Mouse (Mus musculus) CH12.LX (cell line): ENCODE measurements at regions not wholly inside any gene's neighbourhood (a gene's known extent, or its start where the extent isn't known, plus 50 kb on each side); places are given as distances from the start of the nearest gene placed in this dataset.

Source experiments
- DNase-seq: peaks from one replicate; pipeline ENCODE4 v3.0.0-alpha.2; 2013; ENCODE audit errors: extremely low read depth
- H3K27ac ChIP-seq: 2 replicates; pipeline ENCODE4 v1.5.1; 2012; ENCODE audit warnings: low read depth, mild to moderate bottlenecking, control low read depth, moderate library complexity; ENCODE audit not compliant: insufficient read depth
- H3K27me3 ChIP-seq: replicated peaks from 2 replicates; pipeline ENCODE3; 2012; ENCODE audit warnings: inconsistent platforms
- H3K36me3 ChIP-seq, 2 experiments: replicated peaks in 1 of 2; 2 replicates each; pipeline versions ENCODE3 to v1.6.1; 2012; ENCODE audit warnings: inconsistent platforms in 1 of 2, low read length in 1 of 2, mild to moderate bottlenecking in 1 of 2, mixed read lengths in 1 of 2, moderate library complexity in 1 of 2; ENCODE audit not compliant: control insufficient read depth in 1 of 2, insufficient read depth in 1 of 2
- H3K4me1 ChIP-seq, 2 experiments: 2 replicates each; pipeline ENCODE4 v1.6.1; 2012; ENCODE audit warnings: inconsistent platforms in 1 of 2, moderate library complexity in 1 of 2; ENCODE audit not compliant: insufficient read depth in 2 of 2, control insufficient read depth in 1 of 2
- H3K4me2 ChIP-seq: 2 replicates; pipeline ENCODE4 v1.6.1; 2012; ENCODE audit warnings: low read depth, mild to moderate bottlenecking, control low read depth; ENCODE audit not compliant: poor library complexity, insufficient read depth, severe bottlenecking
- H3K4me3 ChIP-seq, 3 experiments: fragments of 150-350 bp in 1 of 3; sonication (generic) in 1 of 3; replicated peaks in 1 of 3; 2 replicates each; pipeline versions ENCODE3 to v1.5.1; 2011 to 2012; ENCODE audit warnings: low read depth in 2 of 3, low read length in 2 of 3, mild to moderate bottlenecking in 2 of 3, moderate library complexity in 2 of 3, control low read depth in 1 of 3, improper control_type of control experiment in 1 of 3, inconsistent platforms in 1 of 3, mixed read lengths in 1 of 3; ENCODE audit not compliant: poor library complexity in 1 of 3
- H3K79me2 ChIP-seq: replicated peaks from 2 replicates; pipeline ENCODE4 v1.6.1; 2012; ENCODE audit warnings: mild to moderate bottlenecking, moderate library complexity; ENCODE audit not compliant: control insufficient read depth, poor library complexity, insufficient read depth, severe bottlenecking; ENCODE audit errors: extremely low read depth
- H3K9ac ChIP-seq: 2 replicates; pipeline ENCODE4 v1.6.1; 2012; ENCODE audit warnings: low read depth, mild to moderate bottlenecking, control low read depth, moderate library complexity; ENCODE audit not compliant: insufficient read depth
- H3K9me3 ChIP-seq: replicated peaks from 2 replicates; pipeline ENCODE3; 2012; ENCODE audit warnings: low read length, inconsistent platforms, mixed read lengths
- CHD2 ChIP-seq: IDR thresholded peaks from 2 replicates; pipeline ENCODE4 v1.6.1; 2011; ENCODE audit warnings: low read length, improper control_type of control experiment
- CTCF ChIP-seq, 2 experiments: IDR thresholded peaks in 1 of 2; conservative IDR thresholded peaks in 1 of 2; 2 replicates each; pipeline ENCODE4 v1.5.1; 2011 to 2012; ENCODE audit warnings: low read depth in 2 of 2, low read length in 2 of 2, improper control_type of control experiment in 1 of 2, inconsistent platforms in 1 of 2, mild to moderate bottlenecking in 1 of 2, moderate library complexity in 1 of 2
- E2F4 ChIP-seq: IDR thresholded peaks from 2 replicates; pipeline ENCODE4 v1.6.1; 2011; ENCODE audit warnings: low read depth, low read length, improper control_type of control experiment; ENCODE audit not compliant: insufficient replicate concordance
- ETS1 ChIP-seq: conservative IDR thresholded peaks from 2 replicates; pipeline ENCODE4 v1.6.1; 2012; ENCODE audit warnings: low read depth, mild to moderate bottlenecking, inconsistent platforms, low read length, improper control_type of control experiment, moderate library complexity
- GABPA ChIP-seq: IDR thresholded peaks from 2 replicates; pipeline ENCODE4 v1.6.1; 2012; ENCODE audit warnings: low read depth, low read length, improper control_type of control experiment, inconsistent platforms; ENCODE audit not compliant: insufficient replicate concordance
- IRF4 ChIP-seq: IDR thresholded peaks from 2 replicates; pipeline ENCODE4 v1.6.1; 2014; ENCODE audit warnings: low read depth, mild to moderate bottlenecking, inconsistent platforms, low read length, improper control_type of control experiment
- JUND ChIP-seq: conservative IDR thresholded peaks from 2 replicates; pipeline ENCODE4 v1.6.1; 2011; ENCODE audit warnings: low read depth, low read length, improper control_type of control experiment
- KAT2A ChIP-seq: IDR thresholded peaks from 2 replicates; pipeline ENCODE4 v1.6.1; 2012; ENCODE audit warnings: low read length, improper control_type of control experiment, inconsistent platforms; ENCODE audit not compliant: insufficient replicate concordance
- MAFK ChIP-seq: IDR thresholded peaks from 2 replicates; pipeline ENCODE4 v1.6.1; 2011; ENCODE audit warnings: low read length, improper control_type of control experiment; ENCODE audit not compliant: insufficient replicate concordance
- MAX ChIP-seq: IDR thresholded peaks from 2 replicates; pipeline ENCODE4 v1.6.1; 2011; ENCODE audit warnings: low read length, improper control_type of control experiment
- MAZ ChIP-seq: IDR thresholded peaks from 2 replicates; pipeline ENCODE4 v1.6.1; 2012; ENCODE audit warnings: low read depth, mild to moderate bottlenecking, inconsistent platforms, low read length, improper control_type of control experiment, moderate library complexity
- MEF2A ChIP-seq: IDR thresholded peaks from 2 replicates; pipeline ENCODE4 v1.6.1; 2014; ENCODE audit warnings: low read depth, mild to moderate bottlenecking, inconsistent platforms, low read length, improper control_type of control experiment, borderline replicate concordance
- MYC ChIP-seq: IDR thresholded peaks from 2 replicates; pipeline ENCODE4 v1.6.1; 2011; ENCODE audit warnings: low read depth, mild to moderate bottlenecking, improper control_type of control experiment, low read length
- NELFE ChIP-seq: IDR thresholded peaks from 2 replicates; pipeline ENCODE4 v1.6.1; 2011; ENCODE audit warnings: low read depth, low read length, improper control_type of control experiment
- POLR2AphosphoS2 ChIP-seq: IDR thresholded peaks from 2 replicates; pipeline ENCODE4 v1.6.1; 2011; ENCODE audit warnings: low read depth, low read length, improper control_type of control experiment
- RAD21 ChIP-seq: IDR thresholded peaks from 2 replicates; pipeline ENCODE4 v1.6.1; 2011; ENCODE audit warnings: low read depth, mild to moderate bottlenecking, low read length, improper control_type of control experiment, moderate library complexity
- SIN3A ChIP-seq: IDR thresholded peaks from 2 replicates; pipeline ENCODE4 v1.6.1; 2012; ENCODE audit warnings: low read length, improper control_type of control experiment, inconsistent platforms
- TBP ChIP-seq: conservative IDR thresholded peaks from 2 replicates; pipeline ENCODE4 v1.6.1; 2011; ENCODE audit warnings: low read depth, low read length, improper control_type of control experiment
- TCF12 ChIP-seq: IDR thresholded peaks from 2 replicates; pipeline ENCODE4 v1.6.1; 2014; ENCODE audit warnings: low read depth, mild to moderate bottlenecking, inconsistent platforms, low read length, improper control_type of control experiment
- UBTF ChIP-seq: IDR thresholded peaks from 2 replicates; pipeline ENCODE4 v1.6.1; 2012; ENCODE audit warnings: low read depth, mild to moderate bottlenecking, inconsistent platforms, low read length, improper control_type of control experiment, moderate library complexity
- USF1 ChIP-seq: IDR thresholded peaks from 2 replicates; pipeline ENCODE4 v1.6.1; 2014; ENCODE audit warnings: low read depth, mild to moderate bottlenecking, inconsistent platforms, low read length, improper control_type of control experiment
- USF2 ChIP-seq: conservative IDR thresholded peaks from 2 replicates; pipeline ENCODE4 v1.6.1; 2011; ENCODE audit warnings: low read depth, low read length, improper control_type of control experiment
- ZKSCAN1 ChIP-seq: IDR thresholded peaks from 2 replicates; pipeline ENCODE4 v1.6.1; 2012; ENCODE audit warnings: low read depth, inconsistent platforms, low read length, improper control_type of control experiment, borderline replicate concordance
- dilution Hi-C: fragments of 300-500 bp; cut with MboI; formaldehyde crosslinking; loops from 2 replicates; pipeline ENCODE4 v1.14.3; 2020; ENCODE audit warnings: low sequenced_read_pairs; ENCODE audit not compliant: extremely low pct_unique_long_range_greater_than_20kb, extremely low pct_ligation_motif_present
- in situ Hi-C: fragments of 300-500 bp; cut with MboI; formaldehyde crosslinking; loops from 3 replicates; pipeline ENCODE4 v1.14.3; 2019; ENCODE audit warnings: low sequenced_read_pairs, low pct_ligation_motif_present, low pct_unique_long_range_greater_than_20kb, mixed read lengths

DNA sequence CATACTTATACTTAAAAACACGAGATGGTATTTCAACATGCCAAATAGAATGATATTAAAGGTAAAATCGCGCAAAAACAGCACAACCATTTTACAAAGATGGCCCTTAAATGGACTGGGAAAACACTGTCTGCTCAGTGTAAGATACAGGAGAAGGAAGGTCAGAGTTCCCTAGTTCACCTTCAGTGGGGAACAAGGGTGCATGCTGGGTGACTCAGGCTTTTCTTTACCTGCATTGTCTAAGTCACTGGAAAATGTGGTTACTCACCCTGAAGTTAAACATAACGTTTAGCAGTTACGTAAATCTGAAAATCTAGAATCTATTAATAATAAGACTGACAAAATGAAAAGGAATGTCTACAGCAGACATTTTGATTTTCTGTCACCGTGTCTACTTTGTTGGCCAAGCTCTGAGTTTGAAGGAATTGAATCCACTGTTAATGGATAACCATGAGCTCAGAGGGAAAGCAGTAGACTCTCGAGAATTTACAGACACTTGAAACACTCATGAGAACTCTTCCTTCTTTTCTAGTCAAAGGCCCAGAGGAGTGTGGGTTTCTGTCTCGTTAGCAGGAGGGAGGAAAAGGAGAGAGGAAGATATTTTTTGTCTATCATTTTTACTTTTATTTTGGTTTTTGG, 63.5 kb upstream of the Cdh6 start:
- Histone ChIP-seq H3K79me2 (no peaks in the 10 kb centered on the region), H3K9ac (no peak overlapping the region), H3K4me2 (0 out of 2 replicates have a peak overlapping the region, but pooled peaks have one; percentile 21), H3K4me1 (no peaks in the 10 kb centered on the region), H3K27me3 (no peaks in the 10 kb centered on the region), H3K36me3 (no peaks in the 10 kb centered on the region), H3K9me3 (no peaks in the 10 kb centered on the region), H3K27ac (no peak overlapping the region), H3K4me3 (no peak overlapping the region)
- dilution Hi-C loops: no loop called here
- in situ Hi-C loops: no loop called here
- no peak for TF ChIP-seq E2F4
- TF ChIP-seq MAX: no peak
- TF ChIP-seq TCF12: no peak
- TF ChIP-seq CTCF (conservative IDR thresholded peaks at IDR 0.05 in 1 of 2, IDR thresholded peaks at IDR 0.05 in 1 of 2; ENCODE audit: low read depth in 2 of 2, low read length in 2 of 2): no peak
- TF ChIP-seq USF1: no peak
- TF ChIP-seq IRF4: no peak
- TF ChIP-seq SIN3A: no peak
- TF ChIP-seq ZKSCAN1: no peak
- TF ChIP-seq USF2: no peak
- TF ChIP-seq KAT2A: no peak
- no peak for TF ChIP-seq GABPA
- TF ChIP-seq MEF2A: no peak
- TF ChIP-seq CHD2: no peak
- no peak for TF ChIP-seq JUND
- no peak for TF ChIP-seq MAZ
- TF ChIP-seq RAD21: no peak
- no peak for DNase-seq

DNA sequence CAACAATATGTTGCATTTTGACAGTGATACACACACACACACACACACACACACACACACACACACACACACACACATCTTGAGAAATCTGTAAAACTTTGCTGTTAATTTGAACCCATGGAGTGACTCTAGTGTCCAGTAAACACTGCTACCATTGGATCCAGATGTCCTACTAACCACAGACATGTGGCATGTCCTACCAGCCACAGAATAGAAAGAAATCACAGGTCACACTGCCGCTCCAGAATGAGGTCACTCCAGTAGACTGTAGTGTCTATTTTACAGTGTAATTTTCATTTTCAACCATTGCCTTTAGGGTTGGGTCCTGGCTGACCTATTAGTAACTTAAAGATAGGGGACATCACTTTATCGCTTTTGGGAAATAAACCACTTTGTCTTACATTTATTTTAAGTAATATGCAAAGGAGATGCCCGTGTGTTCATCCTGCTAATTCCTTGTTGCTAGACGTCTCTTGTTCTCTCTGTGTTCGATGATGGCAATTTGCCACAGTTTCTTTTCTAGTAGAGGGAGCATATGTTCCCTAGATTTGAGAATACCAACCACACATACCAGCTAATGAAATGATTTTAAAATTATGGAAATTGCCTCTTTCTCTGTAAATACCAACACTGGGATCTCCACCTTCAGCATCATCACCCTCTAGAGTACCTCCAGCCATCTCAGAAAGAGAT, 59.2 kb upstream of the Cdh6 start:
- in situ Hi-C loops (no loop called here), dilution Hi-C loops (no loop called here)

More for the DNA sequence above, 59.2 kb upstream of the Cdh6 start:
- no peak overlapping the region for H3K4me3 ChIP-seq
- no peak overlapping the region for H3K4me2 ChIP-seq
- H3K9me3 ChIP-seq: no peaks in the 10 kb centered on the region
- no peaks in the 10 kb centered on the region for H3K79me2 ChIP-seq
- no peak overlapping the region for H3K9ac ChIP-seq
- no peaks in the 10 kb centered on the region for H3K36me3 ChIP-seq
- no peaks in the 10 kb centered on the region for H3K4me1 ChIP-seq
- DNase-seq: no peak
- TF ChIP-seq GABPA (no peak), TBP (no peak), MAFK (no peak), CTCF (conservative IDR thresholded peaks at IDR 0.05 in 1 of 2, IDR thresholded peaks at IDR 0.05 in 1 of 2; ENCODE audit: low read depth in 2 of 2, low read length in 2 of 2) (no peak), MYC (no peak), NELFE (no peak), RAD21 (no peak), MAZ (no peak), POLR2AphosphoS2 (no peak), UBTF (no peak), ETS1 (no peak), KAT2A (no peak)
- no peaks in the 10 kb centered on the region for H3K27me3 ChIP-seq
- no peak overlapping the region for H3K27ac ChIP-seq
